Mouse (Mus musculus): ENCODE results near the gene Socs3.

- TF ChIP-seq CTCF (IDR thresholded peaks at IDR 0.05; ENCODE audit: insufficient read depth, low read depth, low read length) (no peak), POLR2A (IDR thresholded peaks at IDR 0.05; ENCODE audit: insufficient read depth, low read depth, low read length) (no peak)
Observed at GRCm38 (mm10) chr11:117966506-117967100, 3.2 kb downstream of the Socs3 start.
